Mouse (Mus musculus): ENCODE results near the gene Fbxo11.
"Not testable (repeated sequence)": the region's sequence is repeated elsewhere in the genome, so short reads cannot be mapped to it uniquely, and the experiment has no call there.

Gene Fbxo11

GRCm38 (mm10) chr17:88016027-88016426 lies 49.1 kb downstream of the Fbxo11 start:
- in situ Hi-C loops (cut with MboI, MseI): not testable (repeated sequence)

GRCm38 (mm10) chr17:88014456-88014855 lies 50.6 kb downstream of the Fbxo11 start:
- in situ Hi-C loops (cut with MboI, MseI): no loop called here

- in situ Hi-C loops (cut with MboI, MseI): no loop called here
Observed at GRCm38 (mm10) chr17:88006956-88007355, 58.1 kb downstream of the Fbxo11 start.

GRCm38 (mm10) chr17:88004892-88005291 lies 60.2 kb downstream of the Fbxo11 start:
- in situ Hi-C loops (cut with MboI, MseI): no loop called here

GRCm38 (mm10) chr17:87997808-87998207 lies 67.3 kb downstream of the Fbxo11 start:
- in situ Hi-C loops (cut with MboI, MseI): no loop called here

- in situ Hi-C loops (cut with MboI, MseI): no loop called here
Observed at GRCm38 (mm10) chr17:87993338-87993737, 71.8 kb downstream of the Fbxo11 start.

- in situ Hi-C loops (cut with MboI, MseI): no loop called here
Observed at GRCm38 (mm10) chr17:87992154-87992553, 72.9 kb downstream of the Fbxo11 start.

GRCm38 (mm10) chr17:87987507-87987906 lies 77.6 kb downstream of the Fbxo11 start:
- in situ Hi-C loops (cut with MboI, MseI): no loop called here

GRCm38 (mm10) chr17:87985916-87986315 lies 79.2 kb downstream of the Fbxo11 start:
- in situ Hi-C loops (cut with MboI, MseI): no loop called here

- in situ Hi-C loops (cut with MboI, MseI): no loop called here
Observed at GRCm38 (mm10) chr17:87984440-87985214, 80.5 kb downstream of the Fbxo11 start.

GRCm38 (mm10) chr17:87983313-87983712 lies 81.8 kb downstream of the Fbxo11 start:
- in situ Hi-C loops (cut with MboI, MseI): no loop called here

- in situ Hi-C loops (cut with MboI, MseI): no loop called here
Observed at GRCm38 (mm10) chr17:87982112-87982511, 83.0 kb downstream of the Fbxo11 start.

GRCm38 (mm10) chr17:87979696-87980095 lies 85.4 kb downstream of the Fbxo11 start:
- in situ Hi-C loops (cut with MboI, MseI): loop anchor here in 1 of 2 experiments (5.0 kb wide), 1 partner anchor 48 kb away; no protein-coding TSS in a partner anchor

GRCm38 (mm10) chr17:87976927-87977326 lies 88.2 kb downstream of the Fbxo11 start:
- in situ Hi-C loops (cut with MboI, MseI): loop anchor here in 1 of 2 experiments (5.0 kb wide), 1 partner anchor 50 kb away; no protein-coding TSS in a partner anchor

- in situ Hi-C loops (cut with MboI, MseI): loop anchor here in 1 of 2 experiments (5.0 kb wide), 1 partner anchor 51 kb away; no protein-coding TSS in a partner anchor
Observed at GRCm38 (mm10) chr17:87976154-87976806, 88.8 kb downstream of the Fbxo11 start.

- in situ Hi-C loops (cut with MboI, MseI): loop anchor here in 1 of 2 experiments (5.0 kb wide), 1 partner anchor 52 kb away; no protein-coding TSS in a partner anchor
Observed at GRCm38 (mm10) chr17:87975229-87975853, 89.8 kb downstream of the Fbxo11 start.

- in situ Hi-C loops (cut with MboI, MseI): loop anchor here in 1 of 2 experiments (5.0 kb wide), 1 partner anchor 53 kb away; no protein-coding TSS in a partner anchor
Observed at GRCm38 (mm10) chr17:87974629-87975228, 90.4 kb downstream of the Fbxo11 start, which contains the start of gene Msh6. Gene Msh6, plus strand, starts transcription at chr17:87975062.

- in situ Hi-C loops (cut with MboI, MseI): no loop called here
Observed at GRCm38 (mm10) chr17:87973261-87974167, 91.6 kb downstream of the Fbxo11 start.

GRCm38 (mm10) chr17:87972856-87973255 lies 92.2 kb downstream of the Fbxo11 start:
- in situ Hi-C loops (cut with MboI, MseI): no loop called here

Measured in T-helper 17 cell (primary cell).